Mouse (Mus musculus) liver, postnatal 0 days (tissue): Measurements from ENCODE around the gene Ccdc85c.

Experiments used
- CTCF ChIP-seq: sonication (generic); IDR thresholded peaks from 2 replicates; pipeline ENCODE4 v1.5.1; 2016; ENCODE audit warnings: antibody characterized with exemption, low read depth
- EP300 ChIP-seq: IDR thresholded peaks from 2 replicates; pipeline ENCODE4 v1.6.1; 2016; ENCODE audit warnings: antibody characterized with exemption, low read depth, mild to moderate bottlenecking

- TF ChIP-seq CTCF (no peak), EP300 (no peak)
Observed at GRCm38 (mm10) chr12:108170467-108170866, 104.8 kb downstream of the Ccdc85c start.
